Mouse (Mus musculus) layer of hippocampus, adult 18-20 months (tissue): ENCODE results near the gene Cnih3. TPM values are rescaled to one million over a fixed set of nuclear protein-coding genes. Genes with fewer than 3 reads are reported as not detected.

Experiments used
- DNase-seq, 2 experiments: peaks; one replicate each; pipeline ENCODE4 v3.0.0; 2022; ENCODE audit warnings: low spot score in 2 of 2
- total RNA-seq, 2 experiments: library from RNA; stranded (reverse); gene quantifications; 2 replicates each; pipeline ENCODE4 v1.2.3; 2021

The Cnih3 gene
- total RNA-seq, 2 experiments from 2014 or later, result 59.8 to 61.7 TPM

DNA sequence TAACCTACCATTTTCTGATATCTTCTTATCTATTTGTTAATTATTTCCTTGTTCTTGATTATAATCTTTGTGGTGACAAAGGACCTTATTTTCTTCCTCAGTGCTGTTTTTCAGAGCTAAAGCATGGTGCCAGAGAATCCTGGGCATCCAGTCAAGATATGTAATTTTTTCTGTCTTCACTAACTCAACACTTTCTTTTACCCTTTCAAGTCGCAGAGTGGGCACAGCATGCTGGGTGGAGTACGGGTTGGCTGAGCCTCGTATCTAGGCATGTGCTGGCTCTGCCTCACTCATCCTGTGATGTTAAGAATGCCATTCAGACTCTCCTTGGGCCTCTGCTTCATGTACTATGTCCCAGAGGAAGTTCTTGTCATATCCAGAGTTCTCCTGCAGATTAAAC, 46.8 kb downstream of the Cnih3 start:
- no peak for DNase-seq

DNA sequence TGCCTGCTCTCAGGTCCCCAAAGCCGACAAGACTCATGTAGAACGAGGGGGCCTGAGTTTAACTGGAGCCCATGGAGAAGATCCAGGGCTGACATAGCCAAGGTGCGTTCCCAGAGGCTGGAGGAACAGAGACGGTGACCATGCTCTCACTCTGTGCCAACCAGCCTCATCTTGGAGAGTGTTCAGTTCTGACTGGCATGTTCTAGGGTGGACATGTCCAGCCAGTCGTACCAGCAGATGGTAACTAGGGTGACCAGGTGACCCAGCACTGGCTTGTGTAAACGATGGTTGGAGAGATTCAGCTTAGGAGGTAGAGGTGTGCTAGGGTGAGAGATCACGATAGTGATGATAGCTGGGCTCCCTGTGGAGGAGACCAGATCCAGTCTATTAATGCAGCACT, 50.6 kb downstream of the Cnih3 start:
- DNase-seq, result no peak

DNA sequence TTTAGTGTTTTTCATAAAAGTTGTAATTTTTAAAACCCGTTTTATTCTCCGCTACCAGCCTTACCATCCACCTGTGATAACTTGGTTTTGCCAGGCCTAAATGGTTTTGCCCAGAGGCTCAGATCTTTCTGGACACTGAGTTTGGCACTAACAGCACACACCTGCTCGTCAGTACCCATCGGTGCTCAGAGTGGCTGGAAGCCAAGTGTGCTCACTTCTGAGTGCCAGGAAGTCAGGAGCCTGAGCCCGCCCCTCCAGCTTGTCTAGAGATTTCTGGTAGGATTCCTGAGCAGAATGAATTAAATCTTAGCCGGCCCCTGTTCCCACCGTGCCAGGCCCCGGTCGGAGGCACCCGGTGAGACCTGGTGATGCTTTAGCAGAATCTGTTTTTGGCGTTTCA, 54.9 kb downstream of the Cnih3 start:
- no peak for DNase-seq

DNA sequence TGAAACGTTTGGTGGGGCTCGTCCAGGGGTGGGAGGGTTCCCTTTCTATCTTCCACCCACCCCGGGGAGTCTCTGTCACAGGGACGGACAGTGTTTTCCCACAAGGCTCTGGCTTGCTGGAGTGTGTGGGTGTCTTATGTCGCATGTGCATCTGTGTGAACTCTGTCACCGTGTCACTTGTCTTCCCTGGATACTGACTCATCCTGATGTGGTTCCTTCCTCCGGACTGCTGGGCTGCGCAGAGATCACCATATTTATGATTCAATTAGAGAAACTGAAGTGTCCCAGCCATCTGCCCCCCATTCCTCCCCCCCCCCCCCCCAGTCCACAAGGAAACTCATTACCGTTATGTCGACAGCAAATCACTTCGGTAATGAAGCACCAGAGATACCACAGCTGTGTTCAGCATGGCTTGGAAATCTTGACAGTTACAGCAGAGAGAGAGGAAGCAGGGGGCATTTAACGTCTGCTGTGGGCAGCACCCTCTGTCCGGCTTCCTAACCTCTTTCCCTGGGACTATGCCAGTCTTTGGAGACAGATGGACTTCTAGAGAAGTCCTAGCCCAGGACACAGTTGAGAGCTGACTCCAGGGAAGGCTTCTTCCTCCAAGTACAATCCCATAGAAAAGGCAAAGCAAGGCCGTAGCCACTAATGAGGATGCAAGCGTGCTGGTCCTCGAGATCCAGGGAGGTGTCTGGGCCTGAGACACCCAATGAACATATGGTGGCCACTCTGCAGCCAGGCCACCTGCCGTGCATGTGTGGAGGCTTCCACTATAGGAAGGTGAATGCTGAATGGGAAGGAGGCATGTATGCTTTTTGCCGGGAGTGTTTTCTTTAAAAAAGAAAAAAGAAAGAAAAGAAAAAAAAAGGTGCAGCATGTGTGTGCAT, 55.9 kb downstream of the Cnih3 start:
- DNase-seq, result no peak

DNA sequence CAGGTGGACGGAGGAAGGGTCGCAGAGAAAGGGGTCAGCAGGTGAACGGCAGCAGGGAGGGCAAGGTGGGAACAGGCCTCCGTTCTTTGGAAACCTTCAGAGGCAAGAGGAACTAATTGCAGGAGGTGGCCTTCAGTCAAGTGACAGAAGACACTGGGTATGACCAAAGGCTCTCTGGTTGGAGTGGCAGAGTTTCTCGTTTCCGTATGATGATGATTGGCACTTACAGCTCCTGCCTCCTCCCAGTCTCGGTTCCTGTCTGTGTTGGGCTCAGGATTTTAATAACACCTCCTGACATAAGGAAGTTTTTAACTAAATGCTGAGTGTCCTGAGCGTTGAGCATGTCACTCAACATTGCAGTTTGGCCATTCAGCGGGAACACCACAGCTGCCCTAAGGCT, 57.3 kb downstream of the Cnih3 start:
- DNase-seq, result no peak

DNA sequence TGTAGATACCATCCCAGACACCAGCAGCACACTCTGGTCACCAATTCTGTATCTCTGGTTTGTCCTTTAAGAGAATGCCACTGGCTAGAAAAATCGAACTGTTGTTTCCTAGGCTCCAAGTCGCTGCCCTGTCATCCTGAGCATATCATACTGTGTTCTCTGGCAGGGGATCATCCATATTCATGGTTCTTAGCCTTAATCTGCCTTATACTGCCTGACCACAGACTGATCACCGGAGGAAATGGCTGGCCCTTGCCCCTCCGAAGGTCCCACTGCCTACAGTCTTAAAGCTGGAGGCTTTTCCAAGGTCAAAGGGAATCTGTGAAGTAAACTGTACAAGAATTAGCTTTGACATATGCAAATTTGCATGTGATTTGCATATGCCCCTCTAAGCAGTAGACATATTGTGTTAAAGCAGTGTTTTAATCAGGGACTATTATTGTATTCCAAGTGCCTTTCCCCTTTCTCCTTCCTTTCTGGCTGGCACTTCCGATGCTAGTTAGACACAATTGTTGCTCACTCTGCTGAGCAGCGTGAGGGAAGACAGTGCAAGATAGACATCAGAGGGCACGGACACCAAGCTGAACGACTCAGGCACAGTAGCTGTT, 58.3 kb downstream of the Cnih3 start:
- DNase-seq, result no peak

DNA sequence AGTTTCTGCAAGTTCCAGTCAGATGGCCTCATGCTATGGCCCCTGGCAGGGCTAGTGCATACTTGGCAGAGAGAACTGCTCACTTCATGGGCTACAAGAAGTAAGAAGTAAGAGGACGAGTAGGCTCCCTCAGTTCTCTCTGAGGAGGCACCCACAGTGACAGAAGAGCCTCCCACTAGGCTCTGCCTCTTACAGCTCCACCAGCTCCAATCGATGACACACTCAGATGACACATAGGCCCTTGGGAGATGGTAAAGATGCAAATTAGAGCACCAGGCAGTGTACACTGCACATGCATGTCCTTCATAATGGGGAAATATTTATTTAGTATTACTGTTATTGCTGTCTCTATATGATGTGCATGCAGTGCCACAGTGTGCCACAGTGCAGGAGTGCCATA, 62.6 kb downstream of the Cnih3 start:
- DNase-seq, result no peak

DNA sequence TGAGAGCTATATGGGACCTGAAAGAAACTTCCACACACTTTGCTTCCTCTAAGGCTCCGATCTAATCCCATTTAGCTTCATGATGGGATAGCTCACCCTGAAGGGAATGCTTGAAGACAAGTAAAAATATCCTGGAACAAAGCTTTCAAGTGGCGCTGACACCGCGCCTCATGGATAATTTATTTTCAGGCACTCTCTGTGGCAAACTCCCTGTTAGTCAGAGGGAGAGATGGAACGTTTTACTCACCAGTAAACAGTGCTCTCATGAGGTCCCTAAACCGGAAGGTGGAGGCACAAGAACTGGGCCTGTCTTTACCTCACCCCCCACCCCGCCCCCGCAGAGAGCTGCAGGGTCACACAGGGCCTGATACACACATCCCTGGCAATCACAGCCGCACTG, 64.4 kb downstream of the Cnih3 start:
- DNase-seq, result no peak

DNA sequence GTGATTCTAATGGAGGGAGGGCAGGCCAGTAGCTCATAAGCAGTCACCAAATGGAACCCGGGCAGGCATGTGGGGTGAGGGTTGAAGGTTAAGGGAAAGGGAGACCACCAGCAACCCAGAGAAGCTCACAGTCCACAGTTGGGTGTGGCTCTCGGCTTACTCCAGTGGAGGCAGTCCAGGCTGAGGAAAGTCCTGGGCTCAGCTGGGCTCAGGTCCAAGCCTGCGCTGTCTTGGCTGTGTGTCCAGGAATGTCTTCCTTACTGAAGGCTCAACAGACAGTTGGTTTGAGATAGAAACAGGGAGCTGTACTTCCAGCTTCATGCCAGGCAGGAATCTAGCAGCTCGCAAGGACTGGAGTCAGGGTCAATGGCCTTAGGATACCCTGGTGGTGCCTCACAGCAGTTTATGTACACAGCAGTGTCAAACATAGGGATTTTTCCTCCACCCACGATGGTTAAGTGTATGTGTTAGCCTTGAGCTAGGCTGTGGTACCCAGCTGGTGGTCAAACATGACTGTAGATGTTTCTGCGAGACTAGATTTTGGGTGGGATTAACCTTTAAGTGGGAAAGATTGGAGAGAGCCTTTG, 65.6 kb downstream of the Cnih3 start:
- no peak for DNase-seq

DNA sequence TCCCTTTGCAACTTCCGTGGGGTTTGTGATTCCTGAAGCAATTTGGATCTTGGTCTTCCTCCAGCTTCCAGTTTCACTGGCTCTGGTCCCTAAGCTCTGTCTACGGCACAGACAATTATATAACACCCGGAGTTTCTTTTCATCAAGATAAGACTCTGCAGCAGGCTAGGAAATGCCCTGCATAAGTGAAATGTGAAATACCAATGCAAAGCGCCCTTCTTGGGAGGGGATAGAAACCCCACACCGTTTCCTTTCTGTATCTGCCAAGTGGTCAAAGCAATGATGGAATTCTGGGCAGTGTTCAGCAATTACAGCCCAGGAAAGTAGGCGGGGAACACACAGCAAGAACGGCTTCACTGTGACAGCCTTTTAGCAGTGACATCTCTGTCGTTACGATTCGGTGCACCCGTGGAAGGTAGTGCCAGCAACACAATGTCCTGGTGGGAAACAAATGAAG, 67.7 kb downstream of the Cnih3 start:
- DNase-seq, result peak in 1 of 2 experiments; percentile 33

DNA sequence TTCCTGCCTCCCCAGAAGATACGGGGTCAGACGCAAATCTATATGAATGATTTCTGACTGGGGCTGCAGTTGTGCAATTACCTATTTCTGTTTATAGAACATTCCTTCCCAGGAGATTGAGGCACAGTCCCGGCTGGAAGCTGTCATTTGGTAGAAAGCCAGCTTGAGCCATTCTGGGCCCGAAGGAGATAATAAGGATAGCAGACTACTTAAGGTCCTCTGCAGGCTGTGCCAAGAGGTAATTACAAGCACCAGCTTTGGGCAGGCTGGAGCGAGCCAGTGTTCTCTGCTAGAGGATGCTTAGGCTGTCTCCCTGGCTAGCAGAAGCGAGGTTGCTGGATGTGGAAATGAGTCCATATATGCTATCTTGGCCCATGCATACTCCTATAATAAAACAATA, 70.4 kb downstream of the Cnih3 start:
- no peak for DNase-seq

DNA sequence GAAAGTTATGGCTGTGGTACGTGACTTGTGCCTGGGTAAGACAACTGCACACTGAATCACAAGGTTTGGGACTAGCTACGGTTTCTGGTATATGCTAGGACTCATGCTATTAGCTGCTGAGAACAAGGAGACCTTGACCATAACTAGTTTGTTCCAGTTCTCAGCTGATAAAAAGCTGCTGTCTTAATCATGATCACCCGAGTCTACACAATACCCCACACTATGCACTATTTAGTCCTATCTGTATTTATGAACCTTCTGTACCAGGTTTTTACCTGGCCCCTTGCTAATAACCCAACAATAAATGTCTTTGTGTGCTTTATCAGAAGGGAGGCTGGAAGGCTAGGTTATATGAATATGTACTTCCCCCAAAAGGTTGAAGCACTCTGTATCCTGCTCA, 72.5 kb downstream of the Cnih3 start:
- no peak for DNase-seq

DNA sequence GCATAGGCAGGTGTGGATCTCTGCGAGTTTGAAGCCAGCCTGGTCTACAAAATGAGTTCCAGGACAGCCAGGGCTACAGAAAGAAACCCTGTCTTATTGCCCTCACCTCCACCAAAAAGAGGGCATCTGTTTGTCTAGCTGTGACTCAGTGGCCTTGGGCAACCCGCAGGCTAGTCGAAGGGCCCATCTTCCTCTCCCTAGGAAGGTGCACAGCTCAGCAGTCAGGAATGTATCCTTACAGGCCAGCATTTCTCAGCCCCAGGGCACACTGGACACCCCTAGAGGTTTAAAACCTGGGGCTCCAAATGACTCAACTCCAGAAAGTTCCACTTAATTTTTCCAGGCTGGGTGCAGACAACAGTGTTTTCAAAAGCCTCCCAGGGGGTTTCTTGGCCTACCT, 73.0 kb downstream of the Cnih3 start:
- no peak for DNase-seq

DNA sequence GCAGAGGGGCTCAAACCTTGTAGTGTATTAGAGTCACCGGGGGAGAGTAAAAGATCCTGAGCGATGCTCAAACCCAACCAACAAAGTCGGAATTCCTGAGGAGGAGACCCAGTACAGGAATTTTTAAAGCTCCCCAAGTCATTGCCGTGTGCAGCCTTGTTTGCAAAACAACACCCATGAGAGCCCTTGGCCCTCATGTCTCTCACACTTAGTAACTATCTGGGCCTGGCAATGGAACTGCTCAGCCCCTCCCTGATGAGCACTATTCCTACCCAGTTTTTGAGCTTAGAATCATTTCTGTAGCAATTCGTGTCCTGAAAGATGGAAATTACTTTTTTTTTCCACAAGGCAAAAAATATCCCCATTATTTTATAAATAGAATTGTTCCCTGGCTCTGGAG, 74.0 kb downstream of the Cnih3 start:
- no peak for DNase-seq

DNA sequence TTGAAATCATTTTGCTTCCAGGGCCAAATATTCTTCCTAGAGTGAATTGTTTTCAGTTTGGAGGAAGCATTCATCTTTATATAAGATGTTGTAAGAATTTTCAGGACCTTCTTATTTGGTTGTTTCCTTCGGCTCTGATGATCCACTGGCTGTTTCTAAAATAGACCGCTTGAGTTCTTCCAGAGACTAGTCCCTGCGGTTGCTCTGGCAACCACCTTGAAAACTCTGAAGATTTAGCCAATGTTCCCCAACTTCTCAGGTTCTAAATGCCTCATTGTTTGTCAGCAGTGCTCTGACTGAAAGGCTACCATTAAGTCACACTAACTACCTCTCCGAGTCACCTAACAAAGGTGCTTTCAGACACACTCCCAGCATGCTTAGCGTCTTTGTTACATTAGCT, 80.8 kb downstream of the Cnih3 start:
- no peak for DNase-seq

DNA sequence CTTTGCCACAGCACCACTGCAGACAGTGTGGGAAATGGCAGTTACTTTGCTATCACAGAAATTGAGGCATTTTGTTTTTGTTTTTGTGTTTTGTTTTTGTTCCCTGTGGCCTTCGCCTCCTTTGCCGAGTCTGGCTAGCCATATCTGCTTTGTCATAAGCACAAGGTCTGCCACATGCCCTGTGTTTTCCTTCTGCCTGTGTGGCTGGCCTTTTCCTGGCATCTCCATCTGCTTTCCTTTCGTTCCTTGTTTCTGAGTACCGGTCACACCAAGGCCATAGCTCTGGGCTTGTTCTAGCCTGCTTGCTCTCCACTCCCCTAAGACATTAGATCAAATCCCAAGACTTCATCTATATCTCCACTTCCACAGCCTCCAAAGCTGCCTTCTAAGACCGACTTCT, 83.0 kb downstream of the Cnih3 start:
- DNase-seq, result no peak

DNA sequence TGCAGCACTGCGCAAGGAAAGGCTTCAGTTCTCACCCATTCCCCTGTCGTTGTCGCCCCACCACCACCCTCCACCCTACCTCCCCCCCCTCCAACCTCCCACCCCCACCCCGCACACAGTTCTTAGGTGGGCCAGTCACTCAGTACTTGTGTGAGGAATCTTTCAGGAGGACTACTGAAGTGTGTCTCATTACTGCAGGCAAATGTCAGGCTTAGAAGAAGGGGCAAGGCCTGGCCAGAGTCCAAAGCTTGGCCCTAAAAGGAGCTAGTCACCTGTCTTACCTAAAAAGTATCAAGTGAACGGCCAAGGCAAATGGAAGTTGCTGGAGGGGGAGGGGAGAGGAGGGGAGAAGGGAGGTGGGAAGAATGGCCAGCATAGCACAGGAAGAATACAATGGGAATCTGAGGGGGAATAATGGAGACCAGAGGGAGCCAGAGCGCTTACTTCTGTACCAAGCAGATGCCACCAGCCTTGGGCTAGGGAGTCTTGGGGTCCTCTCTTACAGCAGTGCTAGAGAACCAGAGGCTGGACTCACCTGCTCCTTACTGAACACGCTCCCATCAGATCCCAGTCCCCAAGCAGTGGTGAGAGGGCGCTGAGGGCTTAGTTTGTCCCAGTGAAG, 88.7 kb downstream of the Cnih3 start:
- no peak for DNase-seq

DNA sequence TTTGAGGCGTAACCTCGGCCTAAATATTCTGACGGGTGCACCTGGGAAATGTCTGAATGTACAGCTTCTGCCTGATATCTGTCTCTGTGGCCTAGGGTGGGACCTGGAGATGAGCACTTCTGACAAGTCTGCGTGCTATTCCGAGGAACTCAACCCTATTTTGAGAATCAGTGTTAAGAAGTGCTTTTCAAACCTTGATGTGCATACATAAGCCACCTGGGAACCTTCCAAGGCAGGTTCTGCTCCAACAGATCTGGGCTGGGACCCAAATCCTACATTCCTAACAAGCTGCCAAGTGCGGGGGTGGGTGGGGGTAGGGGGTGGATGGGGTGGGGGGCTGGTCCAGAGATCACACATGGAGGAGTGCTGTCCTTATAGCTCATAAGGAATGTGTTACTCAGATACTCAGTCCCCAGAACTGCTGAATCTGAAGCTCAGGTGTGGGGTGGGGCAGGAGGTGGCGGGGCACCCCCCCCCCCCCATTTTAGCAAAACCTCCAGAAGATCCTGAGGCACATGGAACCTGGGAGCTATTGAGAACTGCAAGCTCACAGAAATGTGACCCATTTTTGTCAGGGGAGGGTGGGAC, 89.3 kb downstream of the Cnih3 start:
- DNase-seq, result no peak

DNA sequence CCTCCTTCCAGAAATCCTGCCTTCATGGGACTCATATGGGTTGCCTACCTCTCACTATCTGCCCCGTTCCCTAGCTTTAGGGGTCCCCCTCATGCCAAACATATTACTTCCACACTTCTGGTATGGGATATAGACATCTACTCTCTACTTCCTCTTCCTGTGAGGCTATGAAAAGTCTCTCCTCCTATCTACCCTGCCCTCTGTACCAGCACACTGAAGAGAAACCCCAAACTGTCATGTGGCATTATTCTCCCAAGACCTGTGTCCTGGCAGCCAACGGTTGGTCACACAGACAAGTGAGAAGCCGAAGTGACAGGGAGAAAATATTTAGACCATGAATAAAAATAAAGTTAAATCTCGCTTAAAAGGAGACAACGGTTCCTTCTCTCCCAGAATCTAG, 92.6 kb downstream of the Cnih3 start:
- no peak for DNase-seq

DNA sequence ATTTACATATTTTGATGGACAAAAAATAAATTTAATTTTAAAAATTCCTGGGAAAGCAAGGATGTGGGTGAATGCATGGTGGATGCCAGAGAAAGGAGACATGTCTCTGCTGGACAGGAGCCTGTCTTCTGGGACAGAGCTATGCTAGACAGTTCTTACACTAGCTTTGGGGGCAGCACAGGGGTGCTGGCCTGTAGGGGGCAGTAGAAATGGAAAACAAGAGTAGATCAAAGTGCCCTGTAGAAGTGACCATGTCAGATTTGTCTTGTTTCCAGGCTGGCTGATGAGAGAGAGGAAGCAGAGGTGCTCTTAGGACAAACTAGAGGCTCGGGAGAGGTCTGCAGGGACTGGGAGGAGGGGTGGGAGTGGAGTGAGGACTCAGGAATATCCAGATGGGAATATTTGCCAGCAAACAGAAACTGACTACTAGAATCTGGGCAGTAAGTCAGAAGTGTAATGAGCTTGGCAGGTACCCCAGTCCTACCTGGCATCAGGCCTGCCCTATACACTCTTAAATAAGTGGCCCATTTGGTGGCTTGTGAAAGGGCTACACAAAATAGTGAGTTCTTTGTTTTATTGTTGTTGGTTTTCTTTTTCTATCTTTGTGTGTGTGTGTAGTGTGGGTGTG, 93.3 kb downstream of the Cnih3 start:
- peak in 1 of 2 experiments; percentile 73 for DNase-seq

DNA sequence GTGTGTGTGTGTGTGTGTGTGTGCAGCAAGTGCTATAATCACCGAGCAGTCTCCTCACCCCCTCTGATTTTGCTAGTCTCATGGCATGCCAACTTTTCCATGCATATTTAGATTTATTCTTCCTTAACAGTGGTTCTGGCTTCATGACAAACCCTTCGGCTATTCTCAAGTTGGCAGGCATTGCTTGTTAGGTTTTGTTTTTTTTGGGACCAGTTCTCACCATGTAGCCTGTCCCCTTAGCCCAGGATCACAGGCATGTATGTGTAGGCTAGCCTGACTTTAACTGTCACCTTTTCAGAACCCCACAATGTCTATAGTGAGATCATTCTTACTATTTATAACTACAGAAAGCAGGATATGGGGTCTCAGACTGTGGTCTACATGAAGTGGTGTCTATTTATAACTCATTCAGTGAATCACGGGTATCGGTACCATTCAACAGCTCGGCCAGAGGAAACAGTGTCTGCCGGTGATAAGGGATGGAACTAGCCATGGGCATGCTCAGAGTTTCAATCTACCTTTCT, 94.2 kb downstream of the Cnih3 start:
- no peak for DNase-seq
